ENCODE assay signal across 22 mouse cellular contexts in the genomic region with DNA sequence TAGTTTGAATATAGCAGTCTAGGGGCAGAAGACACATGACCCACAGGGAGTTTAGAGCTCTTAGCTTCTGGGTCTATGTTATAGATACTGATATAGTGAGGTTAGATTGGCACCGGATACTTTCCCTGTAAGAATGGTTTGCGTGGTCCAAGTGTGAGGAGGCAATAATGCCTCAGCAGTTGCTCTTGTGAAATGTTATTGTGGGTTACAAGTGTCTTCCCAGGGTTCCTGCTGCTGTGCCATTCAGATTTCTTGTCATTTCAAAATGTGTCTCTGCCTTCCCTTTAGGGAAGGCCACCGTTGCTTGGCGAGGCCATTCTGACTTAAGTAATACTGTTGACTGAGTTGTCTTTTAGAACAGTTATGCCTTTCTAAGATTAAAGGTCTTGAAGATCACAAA.
DNase-seq lines count a peak whose midpoint lies in the region; ATAC-seq and TF ChIP-seq lines count a peak whose summit lies in the region.
"Had no signal": no experiment of that assay in that cellular context is flagged by ENCODE, and none has a peak within 500 bp of the region (broad histone marks: within the 10 kb centered on the region; RNA-seq: fewer than 3 reads in every experiment).

No protein-coding gene starts in this region.

- H3K4me1 ChIP-seq in liver, embryonic 11.5 days (replicated peaks; ENCODE audit: control insufficient read depth, insufficient read depth, low read length), result peaks cover 7% of the 10 kb centered on the region; the same call in 1 of the 2 replicates
- H3K4me1 ChIP-seq in liver, embryonic 14.5 days (replicated peaks; ENCODE audit: control insufficient read depth in 2 of 2, insufficient read depth in 2 of 2, low read length in 1 of 2), result peaks cover 17 to 22% of the 10 kb centered on the region in 2 experiments
- H3K4me1 ChIP-seq: forebrain, embryonic 13.5 days; heart, embryonic 13.5 days; hindbrain, embryonic 15.5 days had no signal

- TF ChIP-seq EP300 in liver, embryonic 14.5 days (IDR thresholded peaks at IDR 0.05; ENCODE audit: low read depth), result no peak

- WGBS in liver, embryonic 11.5 days, result 85% methylated on average over 4 of the region's 4 CpGs
- 62% methylated on average over 4 of the region's 4 CpGs for WGBS in liver, embryonic 14.5 days (ENCODE audit: insufficient replicate concordance)

- no peak for TF ChIP-seq CTCF in liver, embryonic 14.5 days (IDR thresholded peaks at IDR 0.05; ENCODE audit: low read depth)

- H3K9ac ChIP-seq in liver, embryonic 11.5 days (ENCODE audit: low read depth, low read length), result no peak overlapping the region; the same call in 1 of the 2 replicates
- no peak overlapping the region for H3K9ac ChIP-seq in liver, embryonic 14.5 days (replicated peaks)
- H3K9ac ChIP-seq: embryonic facial prominence, embryonic 13.5 days; forebrain, embryonic 13.5 days; forebrain, postnatal 0 days; heart, embryonic 13.5 days; hindbrain, embryonic 15.5 days had no signal

- no peaks in the 10 kb centered on the region for H3K9me3 ChIP-seq in liver, embryonic 11.5 days (ENCODE audit: control insufficient read depth, low read length)
- H3K9me3 ChIP-seq in liver, embryonic 14.5 days (ENCODE audit: control insufficient read depth, low read length), result no peaks in the 10 kb centered on the region
- H3K9me3 ChIP-seq: embryonic facial prominence, embryonic 13.5 days; forebrain, embryonic 13.5 days; heart, embryonic 13.5 days; hindbrain, embryonic 15.5 days had no signal

- no peaks in the 10 kb centered on the region for H3K36me3 ChIP-seq in liver, embryonic 11.5 days (ENCODE audit: control insufficient read depth, insufficient read depth, low read length)
- H3K36me3 ChIP-seq in liver, embryonic 14.5 days (replicated peaks; ENCODE audit: control insufficient read depth, insufficient read depth, low read depth), result no peaks in the 10 kb centered on the region

- ATAC-seq in liver, embryonic 11.5 days (replicated peaks; ENCODE audit: low FRiP score), result no peak
- ATAC-seq in liver, embryonic 14.5 days (ENCODE audit: insufficient read depth), result no peak
- ATAC-seq in megakaryocyte progenitor cell, adult 5-6 weeks (replicated peaks; ENCODE audit: poor library complexity), result peak; percentile 70
- ATAC-seq: activated CD4-positive, CD25-positive, alpha-beta regulatory T cell, adult 4 months; forebrain, embryonic 13.5 days; forebrain, postnatal 0 days; Patski had no signal

- no peak overlapping the region for H3K4me3 ChIP-seq in liver, embryonic 11.5 days (ENCODE audit: low read depth, low read length)
- no peak overlapping the region for H3K4me3 ChIP-seq in liver, embryonic 14.5 days (ENCODE audit: insufficient read depth in 1 of 2, low read depth in 2 of 2, low read length in 2 of 2)
- H3K4me3 ChIP-seq: embryonic facial prominence, embryonic 13.5 days; forebrain, embryonic 13.5 days; heart, embryonic 13.5 days; hindbrain, embryonic 15.5 days had no signal

- H3K27me3 ChIP-seq in liver, embryonic 11.5 days (replicated peaks; ENCODE audit: control insufficient read depth, insufficient read depth, low read length), result no peaks in the 10 kb centered on the region
- no peaks in the 10 kb centered on the region for H3K27me3 ChIP-seq in liver, embryonic 14.5 days (ENCODE audit: control insufficient read depth, insufficient read depth, low read length)
- H3K27me3 ChIP-seq: embryonic facial prominence, embryonic 13.5 days; forebrain, embryonic 13.5 days; heart, embryonic 13.5 days; hindbrain, embryonic 15.5 days; Patski had no signal

- no peak for DNase-seq in liver, embryonic 11.5 days (ENCODE audit: low spot score)
- DNase-seq in liver, result no peak
- peak; percentile 23 for DNase-seq in fat pad, adult 2 months (ENCODE audit: extremely low read depth, low read depth, low spot score)
- no peak for DNase-seq in liver, embryonic 14.5 days (ENCODE audit: low read depth in 3 of 3, low spot score in 3 of 3)
- DNase-seq in neural tube, embryonic 10.5 days (ENCODE audit: extremely low spot score, low spot score), result no peak
- DNase-seq in kidney, postnatal 4 days, result no peak
- no peak for DNase-seq in cerebellum, postnatal 25 days
- DNase-seq: adrenal gland, adult 2 months; adrenal gland, postnatal 36 days; cerebellum, adult 8-10 months; cerebellum, postnatal 14 days; forebrain, postnatal 0 days; gastrocnemius, postnatal 14 days; heart, adult 11 months; heart, postnatal 36 days had no signal

- peak overlapping the region; percentile 79 for H3K27ac ChIP-seq in liver, embryonic 11.5 days (ENCODE audit: low read depth, low read length)
- H3K27ac ChIP-seq in liver, embryonic 14.5 days, result peak overlapping the region; percentile 72
- H3K27ac ChIP-seq: embryonic facial prominence, embryonic 13.5 days; forebrain, embryonic 13.5 days; heart, embryonic 13.5 days; hindbrain, embryonic 15.5 days had no signal

- H3K4me2 ChIP-seq in liver, embryonic 11.5 days, result no peak overlapping the region
- H3K4me2 ChIP-seq in liver, embryonic 14.5 days (ENCODE audit: low read depth), result no peak overlapping the region
- H3K4me2 ChIP-seq: embryonic facial prominence, embryonic 13.5 days; forebrain, embryonic 13.5 days; heart, embryonic 13.5 days; hindbrain, embryonic 15.5 days had no signal
